Comparison of ENCODE assay signal across 8 mouse cellular contexts in genomic region chr7:120823248-120823647, GRCm38 (mm10). TPM values are rescaled to one million over a fixed set of nuclear protein-coding genes. Genes with fewer than 3 reads are reported as not detected.
DNase-seq lines count a peak whose midpoint lies in the region; ATAC-seq and TF ChIP-seq lines count a peak whose summit lies in the region.

No protein-coding gene starts in this region.

- no peaks in the 10 kb centered on the region for H3K9me3 ChIP-seq in lung, embryonic 16.5 days (ENCODE audit: control insufficient read depth, low read length)

- in situ Hi-C loops in Patski (cut with MboI; ENCODE audit: low pct_unique_long_range_greater_than_20kb) = loop anchor here (5.0 to 10.0 kb wide), 2 partner anchors 68 to 151 kb away; partner anchors contain the start of gene Pdzd9

- ATAC-seq in CD4-positive, CD25-positive, alpha-beta regulatory T cell, adult 4 months = peak; percentile 90
- no peak for ATAC-seq in Patski
- peak; percentile 82 for ATAC-seq in common myeloid progenitor, adult 5-6 weeks (replicated peaks; ENCODE audit: low read depth, poor library complexity, severe bottlenecking)
- ATAC-seq in granulocyte monocyte progenitor cell, adult 5-6 weeks (replicated peaks; ENCODE audit: poor library complexity, severe bottlenecking) = peak; percentile 81
- ATAC-seq in lung, embryonic 16.5 days (ENCODE audit: low read depth) = peak; percentile 58; the same call in 1 of the 2 replicates
- ATAC-seq in neutrophil, adult 5-6 weeks (ENCODE audit: extremely low read depth, insufficient number of reproducible peaks, low FRiP score, poor library complexity, severe bottlenecking) = peak; percentile 65

- POLR2A ChIA-PET in Patski (lab: Charles Lee) = no interaction called here

- H3K36me3 ChIP-seq in lung, embryonic 16.5 days (ENCODE audit: control insufficient read depth, insufficient read depth, low read length) = no peaks in the 10 kb centered on the region

- H3K27me3 ChIP-seq in Patski = no peaks in the 10 kb centered on the region
- H3K27me3 ChIP-seq in lung, embryonic 16.5 days (ENCODE audit: control insufficient read depth, insufficient read depth, low read depth, low read length) = no peaks in the 10 kb centered on the region

- H3K4me3 ChIP-seq in lung, embryonic 16.5 days (ENCODE audit: low read length) = no peak overlapping the region

- DNase-seq in Patski (ENCODE audit: low read depth, low spot score) = no peak
- peak; percentile 73 for DNase-seq in kidney, postnatal 14 days
- DNase-seq in thymus, postnatal 36 days = peak; percentile 46 to 50

- H3K9ac ChIP-seq in lung, embryonic 16.5 days (ENCODE audit: low read length) = no peak overlapping the region

- no peak overlapping the region for H3K4me2 ChIP-seq in lung, embryonic 16.5 days (ENCODE audit: low read depth, low read length)

- H3K27ac ChIP-seq in lung, embryonic 16.5 days (ENCODE audit: low read length) = no peak overlapping the region

- TF ChIP-seq CTCF in Patski (IDR thresholded peaks at IDR 0.05) = peak; percentile 94

- WGBS in lung, embryonic 16.5 days = 26% methylated on average over 5 of the region's 5 CpGs

- H3K4me1 ChIP-seq in lung, embryonic 16.5 days (replicated peaks; ENCODE audit: control insufficient read depth, insufficient read depth, low read length) = no peaks in the 10 kb centered on the region

- CTCF ChIA-PET in Patski (lab: Charles Lee) = interaction anchor here (0.9 to 2.1 kb wide), 7 partner anchors 10 to 190 kb away, joined by 3 to 7 read pairs (median 4); no protein-coding TSS in a partner anchor

RNA-seq across cellular contexts. Expression of gene Gm5737, which starts 11.1 kb away (rescaled TPM):
- polyA plus RNA-seq in CD4-positive, CD25-positive, alpha-beta regulatory T cell, adult 4 months (2017; shearing (Covaris generic)) = not detected
- polyA plus RNA-seq in Patski (2021) = not detected
- not detected in 2 replicates for total RNA-seq in common myeloid progenitor, adult 5-6 weeks (2017)
- not detected in 2 replicates for total RNA-seq in granulocyte monocyte progenitor cell, adult 5-6 weeks (2014; fragmentation: Nextera tagmentation)
- not detected in 2 replicates for total RNA-seq in granulocyte monocyte progenitor cell, adult 5-6 weeks (2017)
- polyA plus RNA-seq in lung, embryonic 16.5 days (2015; fragmentation: Nextera tagmentation; extraction: Ambion mirVana) = not detected in 2 replicates
- total RNA-seq in neutrophil, adult 5-6 weeks (2017) = not detected in 2 replicates

RNA-seq across cellular contexts. Expression of gene Eef2k, which starts 19.4 kb away (rescaled TPM):
- 1 to 10 TPM; 5.6 to 6.0 TPM for polyA plus RNA-seq in CD4-positive, CD25-positive, alpha-beta regulatory T cell, adult 4 months (2017; shearing (Covaris generic))
- polyA plus RNA-seq in Patski (2021) = 21.8 TPM
- total RNA-seq in common myeloid progenitor, adult 5-6 weeks (2017) = 73.9 and 95.6 TPM in 2 replicates
- total RNA-seq in granulocyte monocyte progenitor cell, adult 5-6 weeks (2014; fragmentation: Nextera tagmentation) = 49.3 and 60.6 TPM in 2 replicates
- 65.4 and 80.5 TPM in 2 replicates for total RNA-seq in granulocyte monocyte progenitor cell, adult 5-6 weeks (2017)
- 48.5 and 54.6 TPM in 2 replicates for polyA plus RNA-seq in lung, embryonic 16.5 days (2015; fragmentation: Nextera tagmentation; extraction: Ambion mirVana)
- total RNA-seq in neutrophil, adult 5-6 weeks (2017) = 51.9 and 56.9 TPM in 2 replicates
